Mouse (Mus musculus) heart, adult 2 months (tissue): Measurements from ENCODE around the gene Unc119b. TPM values are rescaled to one million over a fixed set of nuclear protein-coding genes. Genes with fewer than 3 reads are reported as not detected.

Source experiments
- DNase-seq, 2 experiments: peaks; one replicate each; pipeline ENCODE4 v3.0.0; 2021
- H3K27ac ChIP-seq: fragments of 200-600 bp; 2 replicates; pipeline ENCODE4 v1.8.1; 2022
- H3K27me3 ChIP-seq: fragments of 200-500 bp; 2 replicates; pipeline ENCODE4 v1.6.1; 2012; ENCODE audit warnings: mild to moderate bottlenecking, low read length, inconsistent platforms, mixed read lengths; ENCODE audit not compliant: control insufficient read depth, insufficient read depth
- H3K36me3 ChIP-seq: fragments of 200-500 bp; 2 replicates; pipeline ENCODE4 v1.6.1; 2012; ENCODE audit warnings: low read length, inconsistent platforms; ENCODE audit not compliant: control insufficient read depth, insufficient read depth
- H3K4me1 ChIP-seq: fragments of 200-500 bp; 2 replicates; pipeline ENCODE4 v1.6.1; 2011; ENCODE audit warnings: low read length; ENCODE audit not compliant: control insufficient read depth, insufficient read depth
- H3K4me3 ChIP-seq: fragments of 200-600 bp; 2 replicates; pipeline ENCODE4 v1.8.1; 2022
- H3K79me2 ChIP-seq: fragments of 200-500 bp; replicated peaks from 2 replicates; pipeline ENCODE4 v1.6.1; 2012; ENCODE audit warnings: mild to moderate bottlenecking, inconsistent platforms, low read length, moderate library complexity, mixed read lengths; ENCODE audit not compliant: control insufficient read depth, insufficient read depth
- H3K9ac ChIP-seq: fragments of 200-500 bp; 2 replicates; pipeline ENCODE4 v1.6.1; 2012; ENCODE audit warnings: low read depth, mild to moderate bottlenecking, control low read depth, inconsistent platforms, low read length, mixed read lengths
- CTCF ChIP-seq: fragments of 200-600 bp; IDR thresholded peaks from 2 replicates; pipeline ENCODE4 v1.8.1; 2022; ENCODE audit warnings: antibody characterized with exemption, mild to moderate bottlenecking, moderate library complexity
- EP300 ChIP-seq: fragments of 200-500 bp; IDR thresholded peaks from 2 replicates; pipeline ENCODE4 v1.6.1; 2011; ENCODE audit warnings: low read depth, low read length, control low read depth; ENCODE audit not compliant: insufficient read depth
- POLR2A ChIP-seq: fragments of 200-500 bp; IDR thresholded peaks from 2 replicates; pipeline ENCODE4 v1.6.1; 2011; ENCODE audit warnings: mild to moderate bottlenecking, low read depth, low read length, control low read depth; ENCODE audit not compliant: insufficient read depth
- WGBS: fragments of 180-500 bp; shearing (Covaris S2); methylation state at CpG from one replicate; pipeline ENCODE4 v1.1.7; 2018; 5-methylcytosine and 5-hydroxymethylcytosine counted together
- intact Hi-C: fragments of 180-260 bp; cut with DNase I; formaldehyde crosslinking; loops from one replicate; pipeline ENCODE4 v1.15.1; 2025
- polyA plus RNA-seq: library from polyadenylated mRNA; depleted of rRNA; stranded (reverse); fragments of >200 nt; gene quantifications from 2 replicates; pipeline ENCODE4 v1.2.3, GENCODE M21; 2012
- total RNA-seq, 2 experiments: library from RNA; stranded (reverse); gene quantifications; 2 replicates each; pipeline ENCODE4 v1.2.3; 2021

Unc119b gene
- total and polyA plus RNA-seq, 3 experiments = 15.8 to 22.0 (median 18.4) TPM

- Histone ChIP-seq H3K27ac (peak overlapping the region; percentile 77), H3K27me3 (no peaks in the 10 kb centered on the region), H3K79me2 (0 out of 2 replicates have a peak, but pooled peaks cover 1% of the 10 kb centered on the region), H3K36me3 (no peaks in the 10 kb centered on the region), H3K4me1 (peaks cover 10% of the 10 kb centered on the region), H3K9ac (no peak overlapping the region), H3K4me3 (no peak overlapping the region)
- intact Hi-C loops = loop anchor here (1.0 kb wide), 1 partner anchor 16 kb away; no protein-coding TSS in a partner anchor
- DNase-seq = peak in 1 of 2 experiments; percentile 21
- WGBS = 42% methylated on average over 6 of the region's 6 CpGs
- TF ChIP-seq EP300 = no peak
- TF ChIP-seq POLR2A = no peak
- no peak for TF ChIP-seq CTCF
Observed at GRCm38 (mm10) chr5:115160655-115161054, 25.9 kb upstream of the Unc119b start.

- Histone ChIP-seq H3K36me3 (no peaks in the 10 kb centered on the region), H3K4me3 (peak overlapping the region; percentile 88), H3K27me3 (no peaks in the 10 kb centered on the region), H3K79me2 (peaks cover 4% of the 10 kb centered on the region), H3K9ac (peak overlapping the region; percentile 19; the same call in 1 of the 2 replicates), H3K27ac (peak overlapping the region; percentile 99), H3K4me1 (peaks cover 16% of the 10 kb centered on the region)
- DNase-seq = no peak
- intact Hi-C loops = no loop called here
- TF ChIP-seq EP300 (no peak), POLR2A (no peak), CTCF (no peak)
- WGBS = 29% methylated on average over 12 of the region's 12 CpGs
Observed at GRCm38 (mm10) chr5:115159165-115159564, 24.4 kb upstream of the Unc119b start.

- WGBS = under 1% methylated on average over 78 of the region's 78 CpGs
- no peaks in the 10 kb centered on the region for H3K27me3 ChIP-seq
- intact Hi-C loops = no loop called here
- TF ChIP-seq CTCF (no peak), POLR2A (peak; percentile 88), EP300 (peak; percentile 21; the same call in 1 of the 2 replicates)
- peak within 1 kb of the TSS; percentile 99 for H3K27ac ChIP-seq
- peak within 1 kb of the TSS; percentile 88 for H3K4me3 ChIP-seq
- H3K36me3 ChIP-seq = no peaks in the 10 kb centered on the region
- H3K79me2 ChIP-seq = peaks cover 5% of the 10 kb centered on the region
- DNase-seq = peak; percentile 99
- peaks cover 18% of the 10 kb centered on the region for H3K4me1 ChIP-seq
- H3K9ac ChIP-seq = peak within 1 kb of the TSS; percentile 95
Observed at GRCm38 (mm10) chr5:115158040-115158983, 23.5 kb upstream of the Unc119b start, which contains the start of gene Mlec. TSS of gene Mlec (minus strand) at chr5:115158179.

- TF ChIP-seq CTCF (no peak), POLR2A (no peak), EP300 (no peak)
- H3K4me1 ChIP-seq = peaks cover 23% of the 10 kb centered on the region
- peak overlapping the region; percentile 88 for H3K4me3 ChIP-seq
- H3K36me3 ChIP-seq = no peaks in the 10 kb centered on the region
- no peaks in the 10 kb centered on the region for H3K27me3 ChIP-seq
- 1% methylated on average over 26 of the region's 26 CpGs for WGBS
- peak overlapping the region; percentile 95 for H3K9ac ChIP-seq
- peak overlapping the region; percentile 99 for H3K27ac ChIP-seq
- peaks cover 5% of the 10 kb centered on the region for H3K79me2 ChIP-seq
- intact Hi-C loops = no loop called here
- DNase-seq = no peak
Observed at GRCm38 (mm10) chr5:115156933-115157589, 22.3 kb upstream of the Unc119b start.

GRCm38 (mm10) chr5:115156401-115156800 lies 21.6 kb upstream of the Unc119b start:
- peaks cover 25% of the 10 kb centered on the region for H3K4me1 ChIP-seq
- intact Hi-C loops = no loop called here
- H3K27ac ChIP-seq = peak overlapping the region; percentile 44
- H3K79me2 ChIP-seq = peaks cover 5% of the 10 kb centered on the region
- 34% methylated on average over 7 of the region's 7 CpGs for WGBS
- H3K4me3 ChIP-seq = peak overlapping the region; percentile 28
- no peaks in the 10 kb centered on the region for H3K27me3 ChIP-seq
- 0 out of 2 replicates have a peak overlapping the region, but pooled peaks have one; percentile 4 for H3K9ac ChIP-seq
- no peaks in the 10 kb centered on the region for H3K36me3 ChIP-seq
- TF ChIP-seq POLR2A (no peak), EP300 (no peak), CTCF (no peak)
- peak in 1 of 2 experiments; percentile 14 for DNase-seq
